Mouse (Mus musculus) lung, embryonic 14.5 days (tissue): ENCODE results near the gene Runx1. TPM values are rescaled to one million over a fixed set of nuclear protein-coding genes. Genes with fewer than 3 reads are reported as not detected.

Experiments used
- ATAC-seq: fragments of 200-750 bp; cut with Nextera tagmentation; 2 replicates; pipeline ENCODE4 v1.8.0; 2017; ENCODE audit warnings: mild to moderate bottlenecking, moderate TSS enrichment, moderate library complexity; ENCODE audit not compliant: insufficient read depth
- DNase-seq: peaks from one replicate; pipeline ENCODE4 v3.0.0-alpha.2; 2015
- H3K27ac ChIP-seq: fragments of 300-500 bp; sonication (generic); 2 replicates; pipeline ENCODE4 v1.5.1; 2014; ENCODE audit warnings: low read depth, mild to moderate bottlenecking, moderate library complexity
- H3K27me3 ChIP-seq: fragments of 300-500 bp; sonication (generic); 2 replicates; pipeline ENCODE4 v1.6.1; 2014; ENCODE audit warnings: low read length, control low read depth; ENCODE audit not compliant: insufficient read depth
- H3K36me3 ChIP-seq: fragments of 300-500 bp; sonication (generic); 2 replicates; pipeline ENCODE4 v1.6.1; 2014; ENCODE audit warnings: control low read depth; ENCODE audit not compliant: insufficient read depth
- H3K4me1 ChIP-seq: fragments of 300-500 bp; sonication (generic); 2 replicates; pipeline ENCODE4 v1.6.1; 2014; ENCODE audit warnings: antibody characterized with exemption, control low read depth; ENCODE audit not compliant: insufficient read depth
- H3K4me2 ChIP-seq: fragments of 300-500 bp; sonication (generic); 2 replicates; pipeline ENCODE4 v1.6.1; 2014; ENCODE audit warnings: mild to moderate bottlenecking
- H3K4me3 ChIP-seq: fragments of 300-500 bp; sonication (generic); 2 replicates; pipeline ENCODE4 v1.5.1; 2014; ENCODE audit warnings: low read depth, low read length
- H3K9ac ChIP-seq: fragments of 300-500 bp; sonication (generic); 2 replicates; pipeline ENCODE4 v1.6.1; 2014
- H3K9me3 ChIP-seq: fragments of 300-500 bp; sonication (generic); 2 replicates; pipeline ENCODE4 v1.6.1; 2016; ENCODE audit warnings: low read depth, low read length, control low read depth
- CTCF ChIP-seq: IDR thresholded peaks from 2 replicates; pipeline ENCODE4 v1.5.1; 2016; ENCODE audit warnings: antibody characterized with exemption, low read depth
- WGBS: fragments of 180-500 bp; shearing (Covaris S2); extraction: QIAGEN DNeasy Blood & Tissue Kit; methylation state at CpG from one replicate; pipeline ENCODE4 v1.1.7; 2014; 5-methylcytosine and 5-hydroxymethylcytosine counted together
- polyA plus RNA-seq: library from polyadenylated mRNA; unstranded; fragments of >200 nt; fragmentation: Nextera tagmentation; extraction: Ambion mirVana; gene quantifications from 2 replicates; pipeline ENCODE4 v1.2.1, GENCODE M21; 2014

The Runx1 gene
- polyA plus RNA-seq, 1 experiment from 2014 or later: 10.8 TPM

- H3K4me3 ChIP-seq: no peak overlapping the region
- no peak overlapping the region; the same call in 1 of the 2 replicates for H3K27ac ChIP-seq
- no peaks in the 10 kb centered on the region for H3K9me3 ChIP-seq
- no peaks in the 10 kb centered on the region for H3K36me3 ChIP-seq
- WGBS: 28% methylated on average over 5 of the region's 5 CpGs
- DNase-seq (no peak), ATAC-seq (0 out of 2 replicates have a peak, but pooled peaks have one; percentile 9)
- H3K9ac ChIP-seq: no peak overlapping the region
- no peak overlapping the region for H3K4me2 ChIP-seq
- no peak for TF ChIP-seq CTCF
- peaks cover 9% of the 10 kb centered on the region for H3K4me1 ChIP-seq
- no peaks in the 10 kb centered on the region for H3K27me3 ChIP-seq
Observed at GRCm38 (mm10) chr16:92630950-92631349, 195.0 kb downstream of the Runx1 start.

- H3K4me1 ChIP-seq: peaks cover 9% of the 10 kb centered on the region
- no peaks in the 10 kb centered on the region for H3K9me3 ChIP-seq
- no peaks in the 10 kb centered on the region for H3K36me3 ChIP-seq
- no peaks in the 10 kb centered on the region for H3K27me3 ChIP-seq
- no peak overlapping the region for H3K4me3 ChIP-seq
- ATAC-seq: no peak
- no peak overlapping the region for H3K4me2 ChIP-seq
- no peak for DNase-seq
- no peak for TF ChIP-seq CTCF
- no peak overlapping the region for H3K9ac ChIP-seq
- 91% methylated on average over 7 of the region's 7 CpGs for WGBS
- no peak overlapping the region for H3K27ac ChIP-seq
Observed at GRCm38 (mm10) chr16:92629829-92630228, 196.1 kb downstream of the Runx1 start.

- peaks cover 7% of the 10 kb centered on the region for H3K4me1 ChIP-seq
- H3K36me3 ChIP-seq: no peaks in the 10 kb centered on the region
- ATAC-seq (no peak), DNase-seq (no peak)
- H3K4me3 ChIP-seq: no peak overlapping the region
- WGBS: 43% methylated on average over 6 of the region's 6 CpGs
- H3K27me3 ChIP-seq: no peaks in the 10 kb centered on the region
- H3K9ac ChIP-seq: no peak overlapping the region
- TF ChIP-seq CTCF: no peak
- no peak overlapping the region for H3K27ac ChIP-seq
- no peak overlapping the region for H3K4me2 ChIP-seq
- H3K9me3 ChIP-seq: no peaks in the 10 kb centered on the region
Observed at GRCm38 (mm10) chr16:92627262-92627661, 198.7 kb downstream of the Runx1 start.

- DNase-seq: peak; percentile 62
- Histone ChIP-seq H3K9me3 (no peaks in the 10 kb centered on the region), H3K27ac (peak overlapping the region; percentile 77), H3K4me3 (no peak overlapping the region), H3K4me1 (no peaks in the 10 kb centered on the region), H3K4me2 (no peak overlapping the region), H3K27me3 (no peaks in the 10 kb centered on the region), H3K9ac (no peak overlapping the region; the same call in 1 of the 2 replicates), H3K36me3 (no peaks in the 10 kb centered on the region)
- TF ChIP-seq CTCF: peak; percentile 51
- peak; percentile 62 for ATAC-seq
- WGBS: 75% methylated on average over 11 of the region's 11 CpGs
Observed at GRCm38 (mm10) chr16:92623953-92624352, 202.0 kb downstream of the Runx1 start.

- no peaks in the 10 kb centered on the region for H3K27me3 ChIP-seq
- H3K4me3 ChIP-seq: no peak overlapping the region
- no peaks in the 10 kb centered on the region for H3K4me1 ChIP-seq
- 0 out of 2 replicates have a peak, but pooled peaks cover 5% of the 10 kb centered on the region for H3K9me3 ChIP-seq
- no peak overlapping the region for H3K4me2 ChIP-seq
- ATAC-seq (no peak), DNase-seq (no peak)
- H3K36me3 ChIP-seq: no peaks in the 10 kb centered on the region
- no peak for TF ChIP-seq CTCF
- no peak overlapping the region for H3K27ac ChIP-seq
- no peak overlapping the region for H3K9ac ChIP-seq
- WGBS: 46% methylated on average over 8 of the region's 8 CpGs
Observed at GRCm38 (mm10) chr16:92621859-92622258, 204.1 kb downstream of the Runx1 start.

- H3K4me3 ChIP-seq: no peak overlapping the region
- DNase-seq (no peak), ATAC-seq (no peak)
- 0 out of 2 replicates have a peak, but pooled peaks cover 5% of the 10 kb centered on the region for H3K9me3 ChIP-seq
- WGBS: 62% methylated on average over 10 of the region's 10 CpGs
- H3K27me3 ChIP-seq: no peaks in the 10 kb centered on the region
- H3K9ac ChIP-seq: no peak overlapping the region
- H3K36me3 ChIP-seq: no peaks in the 10 kb centered on the region
- H3K27ac ChIP-seq: no peak overlapping the region
- TF ChIP-seq CTCF: no peak
- no peak overlapping the region for H3K4me2 ChIP-seq
- H3K4me1 ChIP-seq: no peaks in the 10 kb centered on the region
Observed at GRCm38 (mm10) chr16:92620841-92621518, 205.0 kb downstream of the Runx1 start.

GRCm38 (mm10) chr16:92616839-92617238 is 209.1 kb downstream of the Runx1 start:
- Histone ChIP-seq H3K9ac (no peak overlapping the region), H3K36me3 (no peaks in the 10 kb centered on the region), H3K4me1 (0 out of 2 replicates have a peak, but pooled peaks cover 3% of the 10 kb centered on the region), H3K4me3 (no peak overlapping the region), H3K4me2 (no peak overlapping the region), H3K9me3 (0 out of 2 replicates have a peak, but pooled peaks cover 5% of the 10 kb centered on the region), H3K27me3 (no peaks in the 10 kb centered on the region), H3K27ac (no peak overlapping the region)
- ATAC-seq (no peak), DNase-seq (no peak)
- 79% methylated on average over 2 of the region's 2 CpGs for WGBS
- TF ChIP-seq CTCF: no peak
